Mouse (Mus musculus) C2C12 (cell line): Measurements from ENCODE around the gene Smchd1.

Experiments
- CTCF ChIP-seq: IDR thresholded peaks from one replicate; pipeline ENCODE4 v1.5.1; 2011; ENCODE audit not compliant: control insufficient read depth, insufficient read depth, insufficient read length
- MYOD1 ChIP-seq: IDR thresholded peaks from one replicate; pipeline ENCODE4 v1.6.1; 2011; ENCODE audit warnings: low read depth; ENCODE audit not compliant: control insufficient read depth, insufficient read length

- TF ChIP-seq CTCF: no peak
- no peak for TF ChIP-seq MYOD1
These were observed 165.2 kb downstream of the Smchd1 start for GRCm38 (mm10) chr17:71309711-71310485.
